Mouse (Mus musculus): ENCODE results near the gene Lmx1b. TPM values are rescaled to one million over a fixed set of nuclear protein-coding genes. Genes with fewer than 3 reads are reported as not detected.

Gene Lmx1b
- polyA plus RNA-seq, 1 experiment = 0.31 TPM

DNA sequence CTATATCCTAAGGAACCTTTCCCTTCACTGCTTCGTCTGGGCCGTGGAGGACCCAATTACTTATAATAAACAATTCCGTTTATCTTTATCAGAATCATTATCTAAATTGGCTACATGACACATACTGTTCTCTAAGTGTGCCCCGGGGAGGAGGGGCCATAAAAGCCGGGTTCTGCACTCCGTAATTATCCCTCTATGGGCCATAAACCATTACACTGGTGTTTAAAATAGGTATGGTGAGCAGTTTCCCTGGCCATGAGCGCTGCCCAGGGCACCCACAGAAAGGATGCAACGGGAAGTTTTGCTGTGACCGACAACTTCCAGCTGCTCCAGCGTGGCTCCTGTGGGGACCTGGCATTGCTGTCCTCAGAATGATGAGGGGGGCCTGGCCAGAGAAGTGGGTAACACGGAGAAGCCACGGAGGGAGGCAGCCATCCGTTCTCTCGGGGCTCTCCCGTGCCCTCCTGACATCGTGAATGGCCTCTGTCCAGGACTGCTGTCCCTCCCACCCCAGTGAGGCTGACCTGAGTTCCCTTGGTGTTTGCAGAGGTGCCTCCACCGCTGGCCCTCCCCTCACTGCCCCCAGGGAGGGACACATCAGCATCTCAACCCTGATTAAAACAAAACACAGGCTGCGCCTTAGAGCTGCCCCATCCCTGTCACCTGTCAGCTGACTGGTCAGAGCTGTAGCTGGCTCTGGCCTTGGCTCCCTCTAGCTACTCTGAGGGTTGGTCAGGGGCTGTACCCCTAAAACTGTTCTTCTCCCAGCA, 34.6 kb downstream of the Lmx1b start:
- H3K4me1 ChIP-seq (ENCODE audit: control insufficient read depth, insufficient read depth, low read length) = no peaks in the 10 kb centered on the region
- WGBS = 15% methylated on average over 18 of the region's 18 CpGs
- no peak for TF ChIP-seq POLR2A (IDR thresholded peaks at IDR 0.05; ENCODE audit: borderline replicate concordance, extremely low read depth, low read depth, low read length)
- TF ChIP-seq CTCF (IDR thresholded peaks at IDR 0.05; ENCODE audit: insufficient read depth, low read length) = no peak
- DNase-seq = no peak
- H3K4me3 ChIP-seq (replicated peaks; ENCODE audit: extremely low read depth, low read depth, low read length) = no peak overlapping the region

DNA sequence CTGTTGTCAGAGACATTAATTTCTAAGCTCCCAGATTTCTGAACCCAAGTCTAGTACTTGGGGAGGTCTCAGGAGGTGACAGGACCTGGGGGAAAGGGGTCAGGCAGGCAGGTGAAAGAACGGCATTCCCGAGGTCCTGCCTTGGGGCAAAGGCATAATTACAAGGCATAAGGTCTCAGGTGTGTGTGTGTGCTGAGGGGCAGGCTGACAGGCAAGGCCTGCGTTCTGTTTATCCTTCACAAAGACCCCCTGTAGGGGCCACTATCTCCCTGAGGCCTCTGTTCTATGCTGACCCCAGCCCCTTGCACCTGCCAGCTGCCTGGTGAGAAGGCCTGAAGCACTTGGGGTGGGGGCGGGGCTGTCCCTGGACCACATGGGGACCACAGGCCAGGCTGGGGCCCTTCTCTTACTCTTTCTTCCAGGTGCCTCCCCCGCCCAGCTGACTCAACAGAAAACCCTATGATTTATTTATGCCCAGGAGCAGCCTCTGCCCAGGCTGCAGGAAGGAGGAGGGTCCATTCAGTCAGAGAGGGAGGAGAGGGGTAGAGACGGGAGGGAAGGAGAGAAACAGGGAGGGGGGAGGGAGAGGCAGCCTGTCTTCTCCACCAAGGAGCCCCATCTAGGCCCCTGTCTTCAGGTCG, 35.3 kb downstream of the Lmx1b start:
- WGBS = 25% methylated on average over 7 of the region's 7 CpGs
- no peak overlapping the region for H3K4me3 ChIP-seq (replicated peaks; ENCODE audit: extremely low read depth, low read depth, low read length)
- TF ChIP-seq CTCF (IDR thresholded peaks at IDR 0.05; ENCODE audit: insufficient read depth, low read length) (no peak), POLR2A (IDR thresholded peaks at IDR 0.05; ENCODE audit: borderline replicate concordance, extremely low read depth, low read depth, low read length) (no peak)
- DNase-seq = no peak
- no peaks in the 10 kb centered on the region for H3K4me1 ChIP-seq (ENCODE audit: control insufficient read depth, insufficient read depth, low read length)

- TF ChIP-seq CTCF (IDR thresholded peaks at IDR 0.05; ENCODE audit: insufficient read depth, low read length) (no peak), POLR2A (IDR thresholded peaks at IDR 0.05; ENCODE audit: borderline replicate concordance, extremely low read depth, low read depth, low read length) (no peak)
- Histone ChIP-seq H3K4me1 (ENCODE audit: control insufficient read depth, insufficient read depth, low read length) (no peaks in the 10 kb centered on the region), H3K4me3 (replicated peaks; ENCODE audit: extremely low read depth, low read depth, low read length) (no peak overlapping the region)
- DNase-seq = no peak
- 58% methylated on average over 6 of the region's 6 CpGs for WGBS
These were observed 39.8 kb downstream of the Lmx1b start for GRCm38 (mm10) chr2:33600520-33600919.

- Histone ChIP-seq H3K4me3 (replicated peaks; ENCODE audit: extremely low read depth, low read depth, low read length) (no peak overlapping the region), H3K4me1 (ENCODE audit: control insufficient read depth, insufficient read depth, low read length) (no peaks in the 10 kb centered on the region)
- 57% methylated on average over 4 of the region's 4 CpGs for WGBS
- TF ChIP-seq CTCF (IDR thresholded peaks at IDR 0.05; ENCODE audit: insufficient read depth, low read length) (no peak), POLR2A (IDR thresholded peaks at IDR 0.05; ENCODE audit: borderline replicate concordance, extremely low read depth, low read depth, low read length) (no peak)
- no peak for DNase-seq
These were observed 42.9 kb downstream of the Lmx1b start for GRCm38 (mm10) chr2:33597384-33597783.

DNA sequence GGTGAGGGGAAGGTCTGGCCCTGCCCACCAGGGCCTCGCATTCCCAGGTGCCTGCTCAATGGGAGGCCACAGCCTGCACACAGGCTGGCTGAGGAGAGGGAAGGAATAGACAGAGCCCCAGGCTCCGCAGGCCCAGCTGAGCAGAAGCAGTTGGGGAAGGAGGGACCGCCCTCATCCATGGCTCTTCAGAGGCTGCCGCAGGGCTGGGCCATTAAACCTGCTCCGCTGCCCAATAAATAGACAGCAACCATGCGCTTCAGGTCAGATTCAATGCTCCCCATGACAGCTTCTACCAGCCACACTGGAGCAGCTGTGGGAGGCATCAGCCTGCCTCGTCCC, 45.3 kb downstream of the Lmx1b start:
- 50% methylated on average over 7 of the region's 7 CpGs for WGBS
- TF ChIP-seq POLR2A (IDR thresholded peaks at IDR 0.05; ENCODE audit: borderline replicate concordance, extremely low read depth, low read depth, low read length) (no peak), CTCF (IDR thresholded peaks at IDR 0.05; ENCODE audit: insufficient read depth, low read length) (no peak)
- DNase-seq = no peak

DNA sequence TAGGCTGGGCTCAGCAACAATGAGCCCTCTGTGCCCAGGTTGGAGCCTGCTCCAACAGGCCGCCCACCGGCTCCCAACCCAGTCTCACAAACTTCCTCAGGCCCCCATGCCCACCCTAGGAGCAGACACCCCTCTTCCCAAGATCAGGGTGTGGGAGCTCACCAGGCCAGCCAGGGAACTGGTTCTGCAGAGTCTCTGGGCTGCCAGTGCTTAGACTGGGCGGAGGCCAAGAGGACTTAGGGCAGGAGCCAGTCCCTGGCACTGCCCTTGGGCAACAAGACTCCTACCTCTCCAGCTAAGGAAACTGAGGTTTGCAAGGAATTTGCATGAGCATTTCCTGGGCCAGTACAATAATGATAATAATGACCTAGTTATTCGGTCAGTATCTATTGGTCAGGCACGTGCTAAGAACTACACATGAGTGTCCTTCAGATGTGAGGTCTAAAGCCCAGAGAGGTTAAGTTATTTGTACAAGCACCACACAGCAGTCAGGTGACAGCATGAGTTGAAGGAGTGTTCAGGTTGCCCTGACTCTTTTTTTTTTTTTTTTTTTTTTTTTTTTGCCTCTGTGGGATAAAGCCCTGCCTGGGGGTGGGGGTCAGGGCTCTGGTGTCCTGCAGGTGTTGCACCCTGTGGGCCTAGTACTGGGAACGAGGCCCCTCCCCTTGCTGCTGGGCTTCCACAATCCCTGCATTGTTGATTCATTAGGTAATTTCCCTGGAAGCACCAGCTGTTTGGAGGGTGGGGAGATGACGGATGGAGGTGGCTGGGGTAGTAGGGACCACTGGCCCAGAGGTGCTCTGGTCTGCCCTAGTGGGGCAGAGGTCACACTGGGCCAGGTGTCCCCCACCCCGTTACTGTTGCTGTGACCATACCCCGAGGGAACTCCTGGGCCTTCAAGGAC, 45.9 kb downstream of the Lmx1b start:
- TF ChIP-seq CTCF (IDR thresholded peaks at IDR 0.05; ENCODE audit: insufficient read depth, low read length) = no peak
- TF ChIP-seq POLR2A (IDR thresholded peaks at IDR 0.05; ENCODE audit: borderline replicate concordance, extremely low read depth, low read depth, low read length) = no peak
- no peak for DNase-seq
- 50% methylated on average over 9 of the region's 9 CpGs for WGBS

More for the DNA sequence above, 45.3 kb downstream of the Lmx1b start:
- H3K4me1 ChIP-seq (ENCODE audit: control insufficient read depth, insufficient read depth, low read length) = no peaks in the 10 kb centered on the region
- H3K4me3 ChIP-seq (replicated peaks; ENCODE audit: extremely low read depth, low read depth, low read length) = no peak overlapping the region

DNA sequence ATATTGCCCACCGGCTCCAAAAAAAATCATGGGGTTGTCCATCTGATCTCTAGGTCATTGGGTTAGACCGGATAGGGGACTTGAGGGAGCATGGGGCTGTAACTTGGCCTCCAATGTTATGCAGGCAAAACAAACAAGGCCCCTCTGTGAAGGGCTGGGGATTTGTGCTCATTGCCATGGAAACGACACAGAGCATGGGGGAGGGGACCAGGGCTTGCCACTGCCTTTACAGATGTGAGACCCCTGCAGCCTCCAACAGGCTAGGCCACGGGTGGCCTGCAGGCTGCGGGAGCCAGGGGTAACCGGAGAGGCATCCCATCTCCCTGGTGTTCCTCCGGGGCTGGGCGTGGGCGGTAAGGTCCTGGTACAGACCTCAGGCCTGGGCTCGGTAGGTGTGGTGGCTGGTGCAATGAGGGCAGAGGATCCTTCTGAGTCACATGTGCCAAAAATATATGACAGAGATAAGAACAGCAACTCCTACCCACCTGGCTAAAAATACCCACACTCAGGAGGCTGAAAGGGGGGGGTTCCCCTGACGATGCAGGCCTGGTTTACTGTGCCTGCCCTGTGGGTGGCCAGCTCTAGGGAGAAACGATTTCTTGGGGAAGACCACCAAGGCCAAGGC, 47.3 kb downstream of the Lmx1b start:
- H3K4me3 ChIP-seq (replicated peaks; ENCODE audit: extremely low read depth, low read depth, low read length) = no peak overlapping the region
- no peaks in the 10 kb centered on the region for H3K4me1 ChIP-seq (ENCODE audit: control insufficient read depth, insufficient read depth, low read length)
- TF ChIP-seq CTCF (IDR thresholded peaks at IDR 0.05; ENCODE audit: insufficient read depth, low read length) = no peak
- DNase-seq = no peak
- 46% methylated on average over 12 of the region's 12 CpGs for WGBS

More for the DNA sequence above, 45.9 kb downstream of the Lmx1b start:
- no peaks in the 10 kb centered on the region for H3K4me1 ChIP-seq (ENCODE audit: control insufficient read depth, insufficient read depth, low read length)
- no peak overlapping the region for H3K4me3 ChIP-seq (replicated peaks; ENCODE audit: extremely low read depth, low read depth, low read length)

DNA sequence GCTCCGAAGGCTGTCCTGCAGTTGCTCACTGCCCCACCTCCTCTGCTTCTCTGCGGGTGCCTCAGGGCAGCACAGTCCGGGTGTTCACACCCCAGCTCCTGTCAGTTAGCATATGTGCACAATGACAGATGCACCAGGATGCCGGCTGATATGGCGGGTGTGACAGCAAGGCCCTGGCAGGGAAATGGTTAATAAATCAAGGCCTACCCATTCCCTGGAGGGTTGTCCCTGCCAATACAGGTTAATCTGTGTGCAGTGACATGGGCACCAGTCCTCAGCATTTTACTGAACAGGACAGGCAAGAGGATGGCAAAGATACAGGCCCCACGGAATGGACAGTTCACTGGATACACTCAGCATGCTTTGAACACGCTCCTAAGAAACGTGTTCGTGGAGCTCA, 51.0 kb downstream of the Lmx1b start:
- no peak overlapping the region for H3K4me3 ChIP-seq (replicated peaks; ENCODE audit: extremely low read depth, low read depth, low read length)
- 73% methylated on average over 9 of the region's 9 CpGs for WGBS
- H3K4me1 ChIP-seq (ENCODE audit: control insufficient read depth, insufficient read depth, low read length) = no peaks in the 10 kb centered on the region
- no peak for TF ChIP-seq CTCF (IDR thresholded peaks at IDR 0.05; ENCODE audit: insufficient read depth, low read length)
- TF ChIP-seq POLR2A (IDR thresholded peaks at IDR 0.05; ENCODE audit: borderline replicate concordance, extremely low read depth, low read depth, low read length) = no peak
- no peak for DNase-seq
